Mouse (Mus musculus): ENCODE results near the gene Tcf7.

DNA sequence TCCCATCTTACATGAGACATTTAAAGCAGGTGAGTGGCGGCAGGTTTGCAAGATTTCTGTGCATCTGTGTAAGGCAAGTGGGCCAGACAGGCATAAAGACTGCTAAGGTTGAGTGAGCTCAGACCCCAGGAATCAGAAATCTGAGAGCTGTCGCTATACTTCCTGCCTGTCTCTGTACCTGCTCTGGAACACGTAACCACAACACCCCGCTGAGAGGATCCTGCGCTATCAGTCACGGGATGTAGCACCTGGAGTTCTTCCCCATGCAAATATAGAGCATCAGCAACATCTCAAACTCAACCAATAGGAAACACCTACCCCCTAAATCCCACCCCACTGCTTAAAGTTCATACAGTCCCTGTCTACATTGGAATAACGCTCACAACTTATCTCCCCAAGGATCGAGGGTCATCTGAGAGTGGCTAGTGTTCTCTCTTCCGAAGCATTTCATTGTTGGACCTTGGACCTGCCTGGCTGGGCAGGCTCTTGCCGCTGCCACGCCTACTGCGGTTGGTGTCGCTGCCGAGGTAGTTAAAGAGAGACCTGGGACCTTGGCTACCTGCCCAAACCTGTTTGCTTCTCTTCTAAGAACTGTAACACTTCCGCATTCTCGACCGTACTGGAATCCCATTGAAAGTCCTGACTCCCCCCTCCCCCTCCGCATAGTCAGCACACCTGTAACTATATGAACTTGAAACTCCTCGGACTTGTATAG is 58.7 kb downstream of the Tcf7 start:
- no peak for TF ChIP-seq CTCF (conservative IDR thresholded peaks at IDR 0.05; ENCODE audit: low read length)
- no peak for TF ChIP-seq POU5F1 (IDR thresholded peaks at IDR 0.05; ENCODE audit: borderline replicate concordance, low read length)
